Mouse (Mus musculus) small intestine, adult 10 weeks (tissue): ENCODE measurements around the gene Hif1an. TPM values are rescaled to one million over a fixed set of nuclear protein-coding genes. Genes with fewer than 3 reads are reported as not detected.

Experiments used
- polyA plus RNA-seq: library from polyadenylated mRNA; stranded (reverse); fragments of 350-450 nt; fragmentation: Illumina TruSeq; extraction: RNeasy Lipid Tissue Mini Kit (QIAGEN cat#74804); gene quantifications from one replicate; pipeline ENCODE4 v1.2.3, GENCODE M21; 2014; ENCODE audit warnings: low replicate concordance

Gene Hif1an
- 10.1 TPM for polyA plus RNA-seq

GRCm38 (mm10) chr19:44562652-44563206 is at the start of gene Hif1an:
Gene Hif1an, plus strand, starts transcription at chr19:44562850.

GRCm38 (mm10) chr19:44545321-44546041 is 17.2 kb upstream of the Hif1an start, which contains the start of gene Sec31b:
Gene Sec31b, minus strand, starts transcription at chr19:44545864.

DNA sequence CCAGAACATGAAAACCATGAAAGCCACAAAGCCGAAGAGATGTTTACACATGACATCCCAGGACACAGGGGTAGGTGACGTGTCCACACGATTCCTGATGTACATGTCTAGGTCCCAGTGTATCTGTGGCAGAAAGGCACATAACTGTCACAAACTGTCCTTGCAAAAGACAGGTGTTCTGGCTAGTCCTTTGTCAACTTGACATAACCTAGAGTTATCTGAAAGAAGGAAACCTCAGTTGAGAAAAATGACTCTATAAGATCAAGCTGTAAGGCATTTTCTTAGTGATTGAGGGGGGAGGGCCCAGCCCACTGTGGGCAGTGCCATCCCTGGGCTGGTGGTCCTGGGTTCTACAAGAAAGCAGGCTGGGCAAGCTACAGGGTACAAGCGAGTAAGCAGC is 9.9 kb upstream of the Hif1an start, which contains the start of gene Gm20538:
Gm20538 (minus strand) TSS at position 101 of the 400 bp plus-strand sequence.

DNA sequence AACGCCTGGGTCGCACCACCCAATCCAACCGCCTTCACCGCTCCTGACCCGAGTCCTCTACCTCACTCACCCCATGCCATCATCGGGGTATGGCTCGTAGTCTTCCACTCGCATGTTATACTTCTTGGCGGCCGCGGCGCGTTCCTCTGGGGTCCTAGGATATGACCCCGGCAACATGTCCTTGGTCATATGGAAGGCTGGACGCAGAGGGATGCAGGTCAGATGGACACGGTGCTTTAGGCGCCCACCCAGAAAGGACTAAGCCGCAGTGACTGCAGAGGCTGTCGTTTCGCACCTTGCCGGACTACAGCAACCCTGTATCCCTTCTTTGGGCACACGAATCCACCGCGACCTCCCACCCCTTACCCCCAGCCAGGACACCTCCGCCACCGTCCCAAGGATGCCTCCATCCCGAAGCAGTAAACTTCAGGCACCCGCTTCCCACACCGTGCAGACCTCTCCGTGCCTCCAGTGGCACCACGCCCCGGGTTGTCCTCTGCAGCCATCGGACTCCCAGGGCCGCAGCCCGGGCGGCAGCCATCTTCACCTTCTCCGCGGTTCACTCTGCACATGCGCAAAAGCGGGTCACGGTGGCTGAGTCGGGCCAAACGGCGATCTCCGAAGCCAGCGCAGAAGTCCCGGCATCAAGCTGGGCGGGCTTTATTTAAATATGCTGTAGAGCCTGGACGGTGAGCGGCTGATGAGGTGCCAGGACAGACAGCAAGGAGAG is 7.6 kb upstream of the Hif1an start, which contains the start of gene Ndufb8:
Ndufb8 (minus strand) TSS at position 580 of the 730 bp plus-strand sequence.

Other genes with a start within 250 kb of the Hif1an start
- gene Scd4, start 229.8 kb upstream of the Hif1an start, polyA plus RNA-seq: 0.19 TPM
- gene Scd1, start 155.0 kb upstream of the Hif1an start, polyA plus RNA-seq: 258 TPM
- not detected for gene Wnt8b, start 69.4 kb upstream of the Hif1an start, polyA plus RNA-seq
- not detected for gene Sec31b, start 17.0 kb upstream of the Hif1an start, polyA plus RNA-seq
- not detected for gene Gm20538, start 10.0 kb upstream of the Hif1an start, polyA plus RNA-seq
- 40.8 TPM for gene Ndufb8, start 7.4 kb upstream of the Hif1an start, polyA plus RNA-seq
- gene Pax2, start 193.2 kb downstream of the Hif1an start, polyA plus RNA-seq: not detected